Mouse (Mus musculus) erythroid progenitor cell, adult 5-6 weeks (primary cell): ENCODE measurements at regions not wholly inside any gene's neighbourhood (a gene's known extent, or its start where the extent isn't known, plus 50 kb on each side); places are given as distances from the start of the nearest gene placed in this dataset.

Source experiments
- ATAC-seq: replicated peaks from 2 replicates; pipeline ENCODE4 v1.8.0; 2016; ENCODE audit warnings: moderate number of reproducible peaks, mild to moderate bottlenecking, moderate TSS enrichment, inconsistent platforms; ENCODE audit not compliant: poor library complexity, low FRiP score, severe bottlenecking

GRCm38 (mm10) chr3:41265399-41265798 lies 182.6 kb upstream of the Pgrmc2 start:
- ATAC-seq = no peak

- ATAC-seq = no peak
Observed at GRCm38 (mm10) chr3:41258291-41258690, 175.4 kb upstream of the Pgrmc2 start.

DNA sequence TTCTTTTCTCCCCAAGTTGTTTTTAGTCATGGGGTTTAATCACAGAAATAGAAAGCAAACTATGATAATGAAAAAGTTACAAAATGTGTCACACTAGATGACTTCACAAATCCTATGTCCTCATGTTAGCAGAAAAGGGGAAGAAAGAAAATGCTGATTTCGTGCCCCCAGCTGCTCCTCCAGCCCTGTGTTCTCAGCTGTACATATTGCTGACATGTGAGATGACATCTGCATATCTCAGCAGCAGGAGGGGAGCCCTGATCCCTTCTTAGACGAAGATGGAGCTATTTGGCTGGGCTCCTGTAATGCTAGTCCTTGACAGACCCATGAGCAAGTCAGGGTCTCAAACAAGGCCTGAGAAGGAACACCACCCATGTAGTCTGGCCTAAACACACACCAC lies 162.1 kb upstream of the Pgrmc2 start:
- ATAC-seq = no peak

GRCm38 (mm10) chr3:41241856-41242552 lies 159.2 kb upstream of the Pgrmc2 start:
- ATAC-seq = no peak

- ATAC-seq = no peak
Observed at GRCm38 (mm10) chr3:41239801-41240200, 157.0 kb upstream of the Pgrmc2 start.

- no peak for ATAC-seq
Observed at GRCm38 (mm10) chr3:41239246-41239645, 156.4 kb upstream of the Pgrmc2 start.

DNA sequence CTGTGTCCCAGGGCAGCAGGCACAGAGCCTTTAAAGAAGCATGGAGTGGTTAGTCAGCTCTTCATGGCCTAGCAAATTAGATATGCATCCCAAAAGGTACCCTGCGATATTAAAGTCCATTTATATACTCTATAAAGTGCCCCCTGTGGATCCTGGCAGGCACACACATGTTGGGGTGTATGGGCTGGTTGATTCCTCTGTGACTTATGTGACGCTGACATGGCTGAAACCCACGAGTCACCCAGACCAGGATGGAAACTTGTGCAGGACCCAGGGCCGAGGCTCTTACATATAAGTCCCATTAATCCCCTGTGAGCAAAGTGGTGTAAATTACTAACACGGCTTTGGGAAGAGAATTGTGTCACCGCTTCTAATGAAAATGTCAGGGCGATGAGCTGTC lies 155.2 kb upstream of the Pgrmc2 start:
- no peak for ATAC-seq

DNA sequence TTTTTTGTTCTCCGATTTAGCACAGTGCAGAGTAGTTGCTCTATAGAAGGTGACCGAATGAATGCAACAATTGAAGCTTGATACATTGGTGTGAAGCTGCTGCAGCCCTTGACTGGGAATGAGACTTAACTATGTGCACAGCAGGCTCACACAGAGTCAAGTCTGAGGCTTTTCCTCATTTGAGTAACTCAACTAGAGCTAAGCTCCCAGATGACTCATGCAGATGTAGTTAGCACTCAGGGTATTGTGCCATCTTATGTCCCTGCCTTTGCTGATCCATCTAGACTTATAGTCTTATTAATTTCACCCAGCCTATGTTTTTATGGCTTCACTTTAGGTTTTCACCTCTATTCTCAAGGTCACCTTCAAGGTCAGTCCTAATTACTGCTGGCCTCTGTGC lies 152.8 kb upstream of the Pgrmc2 start:
- no peak for ATAC-seq

- ATAC-seq = no peak
Observed at GRCm38 (mm10) chr3:41234994-41235393, 152.1 kb upstream of the Pgrmc2 start.

GRCm38 (mm10) chr3:41234191-41234590 lies 151.3 kb upstream of the Pgrmc2 start:
- ATAC-seq = no peak

DNA sequence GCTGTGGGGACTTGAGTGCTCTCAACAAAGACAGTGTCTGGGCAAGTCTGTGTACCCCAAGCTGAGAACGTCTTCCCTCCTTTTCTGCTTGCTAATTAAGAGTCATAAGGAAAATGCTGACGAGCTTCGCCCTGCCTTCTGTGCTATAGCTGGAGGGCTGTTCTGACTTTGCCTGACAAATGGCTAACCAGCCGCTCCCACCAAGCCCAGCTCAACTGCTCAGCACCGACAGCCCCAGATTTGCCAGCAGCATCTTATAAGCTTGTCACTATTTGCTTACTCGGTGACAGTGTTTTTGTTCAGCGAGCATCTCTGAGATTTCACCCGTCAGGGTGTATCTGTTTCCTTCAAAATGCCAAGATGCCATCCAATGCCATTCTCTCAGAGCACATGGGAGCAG lies 150.6 kb upstream of the Pgrmc2 start:
- no peak for ATAC-seq

GRCm38 (mm10) chr3:41230961-41231377 lies 148.1 kb upstream of the Pgrmc2 start:
- ATAC-seq = no peak

DNA sequence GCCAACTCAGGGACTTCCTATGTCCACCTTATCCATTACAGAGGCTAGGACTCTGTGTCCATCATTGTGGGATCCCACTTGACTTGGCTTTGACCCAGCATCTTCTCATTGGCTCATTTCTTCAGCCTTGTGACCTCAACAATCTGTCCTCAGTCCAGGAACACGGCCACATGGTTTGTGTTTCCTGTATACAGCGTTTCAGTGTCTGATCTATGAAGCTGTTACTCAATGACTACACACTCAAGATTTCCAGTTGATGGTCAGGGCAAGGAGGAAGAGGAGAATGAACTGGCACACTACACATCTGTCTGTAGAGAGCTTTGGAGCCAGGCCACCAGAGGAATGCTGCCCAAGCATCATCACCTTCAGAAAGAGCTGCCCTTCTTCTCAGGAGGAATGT lies 146.6 kb upstream of the Pgrmc2 start:
- no peak for ATAC-seq

DNA sequence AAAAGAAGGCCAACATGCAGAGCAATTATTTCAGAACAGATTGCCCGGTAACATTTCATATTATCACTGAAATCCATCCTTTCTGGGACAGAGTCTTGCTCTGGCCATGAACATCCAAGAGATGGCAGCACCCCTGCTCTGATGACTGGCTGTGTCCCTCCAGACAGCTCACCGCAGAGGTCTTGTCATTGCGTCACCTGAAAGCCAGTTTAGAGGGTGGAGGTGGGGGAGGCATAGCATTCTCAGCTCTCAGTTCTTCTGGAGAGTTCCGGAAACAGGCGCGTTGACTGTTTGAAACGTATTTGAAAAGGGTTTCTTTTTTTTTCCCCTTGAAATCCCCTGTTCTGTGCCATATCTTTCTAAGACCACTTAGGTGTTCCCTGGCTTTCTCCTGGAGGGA lies 145.7 kb upstream of the Pgrmc2 start:
- ATAC-seq = no peak

GRCm38 (mm10) chr3:41220746-41221145 lies 137.9 kb upstream of the Pgrmc2 start:
- ATAC-seq = no peak

DNA sequence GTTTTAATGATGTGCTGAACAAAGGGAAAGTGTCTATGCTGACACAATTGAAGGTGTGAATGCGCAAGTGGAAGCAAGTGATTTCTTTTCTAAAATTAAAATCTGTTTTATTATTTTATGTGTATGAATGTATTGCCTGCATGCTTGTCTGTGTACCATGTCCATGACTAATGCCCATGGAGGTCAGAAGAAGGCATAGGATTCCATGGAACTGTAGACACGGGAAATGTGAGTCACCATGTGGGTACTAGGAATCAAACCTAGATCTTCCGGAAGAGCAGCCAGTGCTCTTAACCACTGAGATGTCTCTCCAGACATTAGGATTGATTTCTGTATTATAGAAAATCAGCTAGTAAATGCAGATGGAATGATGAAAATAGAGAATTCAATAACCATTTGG lies 134.9 kb upstream of the Pgrmc2 start:
- ATAC-seq = no peak

GRCm38 (mm10) chr3:41213533-41213932 lies 130.7 kb upstream of the Pgrmc2 start:
- ATAC-seq = no peak

- no peak for ATAC-seq
Observed at GRCm38 (mm10) chr3:41210333-41210732, 127.5 kb upstream of the Pgrmc2 start.

- ATAC-seq = no peak
Observed at GRCm38 (mm10) chr3:41202895-41203294, 120.0 kb upstream of the Pgrmc2 start.

DNA sequence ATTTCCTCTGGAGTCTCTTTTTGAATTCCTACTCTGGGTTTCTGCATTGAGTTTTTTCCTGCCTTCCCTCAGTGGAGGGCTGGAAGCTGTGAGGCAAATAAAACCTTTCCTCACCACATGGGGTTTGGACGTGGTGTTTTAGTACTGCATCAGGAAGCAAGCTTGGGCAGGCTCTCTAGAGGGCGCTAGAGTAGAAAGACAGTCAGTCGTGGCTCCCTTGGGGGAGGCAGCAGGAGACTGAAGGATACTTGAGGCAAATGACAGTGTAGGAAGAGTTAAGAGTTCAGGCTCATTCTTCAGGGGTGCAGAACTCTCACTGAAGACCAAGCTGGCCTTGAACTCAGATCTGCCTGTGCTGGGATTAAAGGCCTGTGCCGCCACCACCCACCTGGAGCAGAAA lies 118.9 kb upstream of the Pgrmc2 start:
- ATAC-seq = no peak

DNA sequence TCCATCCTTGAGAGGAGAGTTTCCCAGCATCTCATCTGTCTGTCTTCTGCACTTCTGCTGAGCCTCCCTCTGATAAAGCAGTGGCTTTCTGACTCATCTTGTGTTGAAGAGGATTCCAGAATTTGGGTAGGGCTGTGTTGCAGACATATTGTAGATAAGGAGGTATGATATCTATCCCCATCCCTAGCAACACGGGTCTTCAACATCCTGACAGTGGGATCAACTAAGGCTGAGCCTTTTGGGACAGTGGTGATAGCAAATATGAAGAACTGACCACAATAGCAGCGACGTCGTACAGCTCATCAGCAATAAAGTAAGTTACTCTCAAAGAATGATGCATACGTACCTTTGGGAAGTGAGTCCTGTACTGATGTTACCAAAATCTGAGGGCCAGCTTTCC lies 117.2 kb upstream of the Pgrmc2 start:
- ATAC-seq = no peak

GRCm38 (mm10) chr3:41198216-41198976 lies 115.5 kb upstream of the Pgrmc2 start:
- ATAC-seq = no peak
